Mouse (Mus musculus) forebrain, embryonic 12.5 days (tissue): Measurements from ENCODE around the gene Mrpl33. TPM values are rescaled to one million over a fixed set of nuclear protein-coding genes. Genes with fewer than 3 reads are reported as not detected.

Experiments
- ATAC-seq: fragments of 200-750 bp; cut with Nextera tagmentation; 2 replicates; pipeline ENCODE4 v1.8.0; 2017; ENCODE audit warnings: moderate TSS enrichment; ENCODE audit not compliant: low FRiP score
- H3K27ac ChIP-seq: fragments of 300-500 bp; sonication (generic); 2 replicates; pipeline ENCODE4 v1.5.1; 2016; ENCODE audit warnings: mild to moderate bottlenecking
- H3K27me3 ChIP-seq: fragments of 300-500 bp; sonication (generic); 2 replicates; pipeline ENCODE4 v1.6.1; 2016; ENCODE audit warnings: mild to moderate bottlenecking
- H3K36me3 ChIP-seq: fragments of 300-500 bp; sonication (generic); replicated peaks from 2 replicates; pipeline ENCODE4 v1.6.1; 2016; ENCODE audit warnings: mild to moderate bottlenecking
- H3K4me1 ChIP-seq: fragments of 300-500 bp; sonication (generic); 2 replicates; pipeline ENCODE4 v1.6.1; 2016
- H3K4me2 ChIP-seq: fragments of 300-500 bp; sonication (generic); 2 replicates; pipeline ENCODE4 v1.6.1; 2016; ENCODE audit warnings: mild to moderate bottlenecking, moderate library complexity
- H3K4me3 ChIP-seq: fragments of 300-500 bp; sonication (generic); replicated peaks from 2 replicates; pipeline ENCODE4 v1.5.1; 2016; ENCODE audit warnings: mild to moderate bottlenecking
- H3K9ac ChIP-seq: fragments of 300-500 bp; sonication (generic); 2 replicates; pipeline ENCODE4 v1.6.1; 2016; ENCODE audit warnings: mild to moderate bottlenecking
- H3K9me3 ChIP-seq: fragments of 300-500 bp; sonication (generic); 2 replicates; pipeline ENCODE4 v1.6.1; 2016
- WGBS: fragments of 180-500 bp; shearing (Covaris S2); methylation state at CpG from one replicate; pipeline ENCODE4 v1.1.7; 2016; 5-methylcytosine and 5-hydroxymethylcytosine counted together
- polyA plus RNA-seq: library from polyadenylated mRNA; unstranded; fragments of >200 nt; fragmentation: Nextera tagmentation; extraction: Ambion mirVana; gene quantifications from 2 replicates; pipeline ENCODE4 v1.2.1, GENCODE M21; 2016

The Mrpl33 gene
- polyA plus RNA-seq, 1 experiment from 2014 or later = 231 TPM

DNA sequence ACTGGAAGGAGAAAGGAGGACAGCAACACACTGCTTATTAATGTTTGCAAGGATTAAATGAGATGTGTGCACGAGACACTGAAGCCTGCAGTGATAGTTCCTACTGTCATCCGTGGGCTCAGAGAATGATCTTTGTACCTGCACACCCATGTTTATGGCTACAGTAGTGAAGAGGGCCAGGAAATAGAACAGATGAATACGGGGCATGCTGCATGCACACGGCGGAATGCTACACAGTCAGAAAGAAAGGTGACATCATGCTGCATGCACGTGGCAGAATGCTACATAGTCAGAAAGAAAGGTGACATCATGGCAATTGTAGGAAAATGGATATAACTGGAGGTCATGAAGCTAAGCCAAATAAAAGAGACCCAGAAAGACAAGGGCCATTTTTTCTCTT lies 49.8 kb downstream of the Mrpl33 start:
- Histone ChIP-seq H3K4me1 (no peaks in the 10 kb centered on the region), H3K9ac (no peak overlapping the region), H3K9me3 (no peaks in the 10 kb centered on the region), H3K27ac (no peak overlapping the region), H3K4me2 (no peak overlapping the region), H3K27me3 (no peaks in the 10 kb centered on the region), H3K36me3 (0 out of 2 replicates have a peak, but pooled peaks cover 4% of the 10 kb centered on the region), H3K4me3 (no peak overlapping the region)
- no peak for ATAC-seq
- 88% methylated on average over 6 of the region's 6 CpGs for WGBS

DNA sequence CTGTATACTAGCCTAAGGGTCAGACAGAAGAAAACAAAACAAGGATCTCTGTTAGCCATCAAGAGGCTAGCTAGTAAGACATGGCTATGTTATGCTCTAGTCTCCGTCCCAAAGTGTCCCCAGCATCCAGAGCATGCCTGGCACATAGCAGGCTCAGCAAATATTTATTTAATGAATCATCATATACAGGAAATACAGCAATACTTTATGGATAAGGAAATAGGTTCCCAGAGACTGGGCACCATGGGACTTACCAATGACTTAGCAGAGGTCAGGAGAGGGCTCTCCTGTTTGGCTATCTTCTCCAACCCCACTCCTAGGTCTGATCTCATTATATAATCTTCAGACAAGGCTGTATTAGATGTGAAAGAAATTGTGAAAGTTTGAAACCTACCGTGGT lies 50.6 kb downstream of the Mrpl33 start:
- no peaks in the 10 kb centered on the region for H3K27me3 ChIP-seq
- no peak overlapping the region for H3K4me2 ChIP-seq
- 93% methylated on average over 2 of the region's 2 CpGs for WGBS
- no peaks in the 10 kb centered on the region for H3K4me1 ChIP-seq
- H3K36me3 ChIP-seq = 0 out of 2 replicates have a peak, but pooled peaks cover 4% of the 10 kb centered on the region
- H3K9ac ChIP-seq = no peak overlapping the region
- H3K27ac ChIP-seq = no peak overlapping the region
- no peak for ATAC-seq
- H3K9me3 ChIP-seq = no peaks in the 10 kb centered on the region
- no peak overlapping the region for H3K4me3 ChIP-seq

DNA sequence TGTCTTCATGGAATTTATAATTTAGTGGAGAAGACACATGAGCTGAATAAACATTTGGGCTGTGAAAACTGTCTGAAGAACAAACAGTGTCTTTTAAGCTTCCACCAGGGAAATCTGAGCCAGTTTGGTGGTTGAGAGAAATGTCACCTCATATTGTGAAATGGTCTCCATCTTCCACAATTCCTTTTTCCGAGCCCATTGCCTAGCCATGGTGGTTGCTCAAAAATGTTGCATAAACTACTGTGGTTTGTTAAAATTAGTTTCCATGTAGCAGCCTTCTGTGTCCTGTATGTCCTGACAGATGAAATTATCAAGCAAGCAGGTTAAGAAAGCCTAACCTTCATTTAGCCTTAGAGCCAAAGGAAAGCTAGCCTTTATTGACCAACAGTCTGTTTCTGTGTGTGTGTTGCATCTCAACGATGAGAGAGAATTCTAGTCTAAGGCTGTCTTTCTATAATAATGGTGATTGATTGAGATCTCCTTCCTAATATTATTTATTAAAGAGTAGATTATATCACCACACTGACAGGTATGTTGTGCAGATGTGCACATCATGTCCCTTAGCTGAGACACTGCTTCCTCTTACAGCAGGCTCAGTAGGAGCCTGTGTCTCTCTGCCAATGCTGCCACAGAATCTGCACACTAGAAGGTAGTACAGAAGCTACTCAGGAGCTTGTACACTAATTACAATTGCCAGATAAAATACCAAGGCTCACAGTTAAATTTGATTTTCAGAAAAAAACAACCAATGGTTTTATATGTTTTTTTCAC lies 54.0 kb downstream of the Mrpl33 start:
- peaks cover 6% of the 10 kb centered on the region; the same call in 1 of the 2 replicates for H3K9me3 ChIP-seq
- no peak for ATAC-seq
- no peak overlapping the region for H3K4me3 ChIP-seq
- no peaks in the 10 kb centered on the region for H3K27me3 ChIP-seq
- no peaks in the 10 kb centered on the region for H3K4me1 ChIP-seq
- H3K9ac ChIP-seq = no peak overlapping the region
- 91% methylated on average over 2 of the region's 2 CpGs for WGBS
- H3K4me2 ChIP-seq = no peak overlapping the region
- no peaks in the 10 kb centered on the region for H3K36me3 ChIP-seq
- no peak overlapping the region for H3K27ac ChIP-seq

DNA sequence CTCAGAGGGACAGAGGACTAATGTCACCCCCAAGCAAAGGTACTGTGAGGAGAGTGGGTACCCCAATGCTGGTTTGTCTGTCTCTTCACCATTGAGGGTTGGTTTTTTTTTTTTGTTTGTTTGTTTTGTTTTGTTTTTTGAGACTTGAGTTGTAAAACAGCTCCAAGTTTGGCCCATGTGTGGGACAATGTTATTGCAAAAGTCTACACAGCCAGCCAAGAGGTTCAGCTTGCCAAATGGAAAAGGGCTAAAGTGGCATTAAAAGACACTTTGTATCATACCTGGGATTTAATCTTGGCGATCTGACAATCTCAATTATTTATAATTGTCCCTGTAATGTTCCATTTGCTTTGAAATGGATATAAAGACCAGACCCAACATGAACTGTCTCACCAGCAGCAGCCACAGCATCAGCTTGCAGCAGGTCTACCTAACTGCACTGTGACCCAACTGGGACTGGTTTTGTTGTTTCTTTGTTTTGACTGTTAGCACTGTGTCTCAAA lies 59.0 kb downstream of the Mrpl33 start:
- Histone ChIP-seq H3K27ac (no peak overlapping the region), H3K9ac (no peak overlapping the region), H3K4me3 (no peak overlapping the region), H3K36me3 (no peaks in the 10 kb centered on the region), H3K4me2 (no peak overlapping the region), H3K4me1 (no peaks in the 10 kb centered on the region), H3K27me3 (no peaks in the 10 kb centered on the region), H3K9me3 (peaks cover 6% of the 10 kb centered on the region; the same call in 1 of the 2 replicates)
- WGBS = 92% methylated on average over 1 of the region's 1 CpGs
- ATAC-seq = no peak

DNA sequence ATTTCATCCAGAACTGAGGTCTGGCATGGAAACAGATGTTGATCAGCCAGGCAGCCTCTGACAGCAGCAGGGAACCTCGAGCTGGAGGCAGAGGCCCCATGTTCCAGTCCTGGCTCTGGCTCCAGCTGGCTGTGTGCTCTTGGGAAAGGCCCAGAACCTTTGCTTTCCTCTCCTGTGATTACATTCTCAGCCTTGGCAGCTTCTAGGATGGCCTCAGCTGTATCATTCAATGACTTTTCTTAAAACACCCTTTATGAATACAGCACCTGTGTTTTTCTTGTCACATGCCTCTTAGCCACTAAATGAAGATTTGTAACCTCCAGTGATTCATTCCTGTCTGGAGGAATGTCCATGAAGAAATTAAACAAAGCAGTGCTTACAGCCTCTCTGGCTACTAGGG lies 69.4 kb downstream of the Mrpl33 start:
- WGBS = 36% methylated on average over 1 of the region's 1 CpGs
- ATAC-seq = no peak

DNA sequence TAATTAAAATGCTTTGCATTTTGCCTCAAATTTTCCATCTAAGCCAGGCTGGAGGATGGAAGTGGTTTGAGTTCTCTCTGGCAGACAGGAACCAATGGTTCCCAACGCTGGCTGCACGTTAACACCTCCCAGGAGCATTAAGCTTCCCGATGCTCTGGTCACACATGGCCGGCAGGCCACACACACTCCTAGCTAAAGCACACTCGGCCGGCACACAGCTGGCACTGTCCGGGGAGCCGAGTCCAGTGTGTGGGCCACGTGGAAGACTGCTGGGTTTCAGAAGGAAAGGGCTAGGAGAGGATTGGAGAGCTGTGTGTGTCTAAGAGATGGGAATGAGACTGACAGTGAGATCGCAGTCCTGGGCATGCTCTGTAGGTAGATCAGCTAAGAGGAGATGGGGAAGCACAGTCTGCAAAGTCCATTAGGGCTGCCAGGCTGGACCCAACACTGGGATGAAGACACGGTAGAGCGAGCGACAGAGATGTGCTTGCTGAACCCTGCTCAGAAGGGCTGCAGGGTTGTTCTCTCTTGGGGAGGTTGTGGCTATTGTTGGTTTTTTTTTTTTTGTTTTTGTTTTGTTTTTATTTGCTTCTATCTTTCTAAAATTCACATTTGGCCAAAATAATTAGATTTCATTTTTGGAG lies 71.7 kb downstream of the Mrpl33 start:
- H3K9ac ChIP-seq = no peak overlapping the region
- H3K27ac ChIP-seq = no peak overlapping the region
- H3K9me3 ChIP-seq = no peaks in the 10 kb centered on the region
- ATAC-seq = no peak
- H3K4me2 ChIP-seq = no peak overlapping the region
- H3K36me3 ChIP-seq = no peaks in the 10 kb centered on the region
- H3K4me1 ChIP-seq = no peaks in the 10 kb centered on the region
- no peak overlapping the region for H3K4me3 ChIP-seq
- 81% methylated on average over 13 of the region's 13 CpGs for WGBS
- no peaks in the 10 kb centered on the region for H3K27me3 ChIP-seq

More for the DNA sequence above, 69.4 kb downstream of the Mrpl33 start:
- Histone ChIP-seq H3K9ac (no peak overlapping the region), H3K36me3 (no peaks in the 10 kb centered on the region), H3K27me3 (no peaks in the 10 kb centered on the region), H3K4me2 (no peak overlapping the region), H3K4me1 (no peaks in the 10 kb centered on the region), H3K9me3 (no peaks in the 10 kb centered on the region), H3K4me3 (no peak overlapping the region), H3K27ac (no peak overlapping the region)

DNA sequence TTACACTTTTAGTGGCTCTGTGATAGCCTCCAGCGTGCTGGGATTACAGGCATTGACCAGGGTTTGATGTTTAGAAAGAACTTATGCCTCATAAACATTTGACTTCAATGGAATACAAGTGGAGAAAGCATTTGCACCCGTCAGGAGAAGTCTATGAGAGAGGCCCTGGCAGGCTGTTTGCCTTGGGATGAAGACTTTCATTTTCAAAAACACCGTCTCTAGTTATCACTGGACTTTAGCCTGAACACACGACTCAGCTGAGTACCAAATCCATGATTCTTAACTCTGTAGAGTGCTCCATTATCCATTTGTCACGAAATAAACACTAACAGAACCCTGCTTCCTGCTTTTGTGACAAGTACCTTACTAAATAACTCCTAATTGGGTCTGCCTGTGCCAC lies 73.2 kb downstream of the Mrpl33 start:
- WGBS = 78% methylated on average over 5 of the region's 5 CpGs

DNA sequence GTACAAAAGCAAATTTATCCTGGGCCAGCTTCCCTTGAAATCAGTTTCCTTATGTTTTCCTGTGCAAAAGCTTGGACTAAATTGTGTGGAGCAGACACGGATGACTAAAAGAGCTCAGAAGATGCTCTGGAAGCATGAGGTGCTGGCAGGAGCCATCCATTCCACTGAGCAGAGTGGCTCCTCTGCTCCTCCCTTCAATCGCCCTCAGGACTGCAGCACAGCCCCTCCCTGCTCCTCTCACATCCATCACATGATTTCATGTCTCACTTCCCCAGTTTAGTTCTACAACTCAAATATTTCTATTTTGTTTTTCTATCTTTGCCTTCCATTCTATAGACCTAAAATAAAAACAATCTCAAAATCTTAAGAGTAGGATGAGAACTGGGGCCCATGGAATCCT lies 74.4 kb downstream of the Mrpl33 start:
- Histone ChIP-seq H3K9ac (no peak overlapping the region), H3K4me2 (no peak overlapping the region), H3K9me3 (no peaks in the 10 kb centered on the region), H3K27ac (no peak overlapping the region), H3K4me3 (no peak overlapping the region), H3K4me1 (no peaks in the 10 kb centered on the region), H3K27me3 (no peaks in the 10 kb centered on the region), H3K36me3 (no peaks in the 10 kb centered on the region)
- no peak for ATAC-seq
- 78% methylated on average over 2 of the region's 2 CpGs for whole genome bisulfite sequencing

More for the DNA sequence above, 73.2 kb downstream of the Mrpl33 start:
- Histone ChIP-seq H3K36me3 (no peaks in the 10 kb centered on the region), H3K9me3 (no peaks in the 10 kb centered on the region), H3K4me3 (no peak overlapping the region), H3K4me1 (no peaks in the 10 kb centered on the region), H3K27ac (no peak overlapping the region), H3K4me2 (no peak overlapping the region), H3K9ac (no peak overlapping the region), H3K27me3 (no peaks in the 10 kb centered on the region)
- ATAC-seq = no peak

DNA sequence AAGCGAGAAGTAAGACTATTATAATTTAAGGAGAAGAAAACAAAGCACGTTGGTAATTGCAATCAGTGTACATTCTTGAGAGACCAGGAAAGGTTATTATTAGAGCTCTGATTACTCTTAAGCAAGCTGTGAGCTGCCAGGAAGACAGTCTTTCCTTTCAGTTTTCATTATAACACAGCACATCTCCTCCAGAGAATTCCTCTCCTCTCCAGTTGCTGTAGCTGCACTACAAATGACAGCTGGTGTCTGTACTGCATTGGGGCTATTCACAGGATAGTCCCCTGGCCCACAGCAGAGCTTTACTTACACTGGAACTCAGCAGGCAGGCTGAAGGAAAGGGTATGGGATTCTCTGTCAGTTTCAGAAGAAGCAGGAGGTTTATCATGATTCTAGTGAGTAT lies 76.7 kb downstream of the Mrpl33 start:
- ATAC-seq = no peak
- Histone ChIP-seq H3K27me3 (no peaks in the 10 kb centered on the region), H3K27ac (no peak overlapping the region), H3K9ac (no peak overlapping the region), H3K9me3 (no peaks in the 10 kb centered on the region), H3K4me2 (no peak overlapping the region), H3K4me3 (no peak overlapping the region), H3K36me3 (no peaks in the 10 kb centered on the region), H3K4me1 (no peaks in the 10 kb centered on the region)
- 83% methylated on average over 2 of the region's 2 CpGs for WGBS

DNA sequence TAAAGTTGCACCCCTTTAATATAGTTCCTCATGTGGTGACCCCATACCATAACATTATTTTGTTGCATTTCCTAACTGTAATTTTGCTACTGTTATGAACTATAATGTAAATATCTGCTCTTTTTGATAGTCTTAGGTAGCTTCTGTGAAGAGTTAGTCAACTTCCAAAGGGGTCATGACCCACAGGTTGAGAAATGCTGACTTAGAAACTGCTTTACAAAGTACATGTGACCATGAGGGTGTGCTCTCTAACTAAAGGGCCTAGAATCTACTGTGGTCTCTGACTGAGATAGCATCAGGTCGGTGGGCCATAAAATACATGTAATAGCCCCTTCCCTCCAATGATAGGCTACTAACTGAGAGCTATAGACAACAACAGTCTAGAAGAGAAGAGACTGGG lies 81.3 kb downstream of the Mrpl33 start:
- Histone ChIP-seq H3K27me3 (no peaks in the 10 kb centered on the region), H3K4me2 (no peak overlapping the region), H3K36me3 (no peaks in the 10 kb centered on the region), H3K4me3 (no peak overlapping the region), H3K9ac (no peak overlapping the region), H3K9me3 (no peaks in the 10 kb centered on the region), H3K27ac (no peak overlapping the region), H3K4me1 (no peaks in the 10 kb centered on the region)
- 88% methylated on average over 1 of the region's 1 CpGs for WGBS
- no peak for ATAC-seq

DNA sequence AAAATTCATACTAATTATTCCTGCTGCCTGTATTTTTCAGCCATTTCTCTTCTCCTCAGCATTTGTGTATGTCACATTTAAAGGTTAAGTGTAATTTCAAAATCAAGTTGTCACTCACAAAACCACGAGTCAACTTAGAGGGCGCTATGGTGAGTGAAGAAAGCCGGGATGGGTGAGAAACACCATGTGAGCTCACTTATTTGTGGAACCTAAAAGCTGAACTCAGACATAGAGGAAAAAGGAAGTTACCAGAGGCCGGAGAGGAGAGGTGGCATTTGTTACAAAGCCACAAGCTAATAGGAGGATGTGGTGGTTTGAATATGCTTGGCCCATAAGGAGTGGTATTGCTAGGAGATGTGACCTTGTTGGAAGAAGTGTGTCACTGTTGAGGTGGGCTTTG lies 83.4 kb downstream of the Mrpl33 start:
- 86% methylated on average over 4 of the region's 4 CpGs for WGBS
- Histone ChIP-seq H3K27ac (no peak overlapping the region), H3K27me3 (no peaks in the 10 kb centered on the region), H3K9me3 (no peaks in the 10 kb centered on the region), H3K36me3 (no peaks in the 10 kb centered on the region), H3K4me1 (no peaks in the 10 kb centered on the region), H3K4me2 (no peak overlapping the region), H3K9ac (no peak overlapping the region), H3K4me3 (no peak overlapping the region)
- no peak for ATAC-seq

DNA sequence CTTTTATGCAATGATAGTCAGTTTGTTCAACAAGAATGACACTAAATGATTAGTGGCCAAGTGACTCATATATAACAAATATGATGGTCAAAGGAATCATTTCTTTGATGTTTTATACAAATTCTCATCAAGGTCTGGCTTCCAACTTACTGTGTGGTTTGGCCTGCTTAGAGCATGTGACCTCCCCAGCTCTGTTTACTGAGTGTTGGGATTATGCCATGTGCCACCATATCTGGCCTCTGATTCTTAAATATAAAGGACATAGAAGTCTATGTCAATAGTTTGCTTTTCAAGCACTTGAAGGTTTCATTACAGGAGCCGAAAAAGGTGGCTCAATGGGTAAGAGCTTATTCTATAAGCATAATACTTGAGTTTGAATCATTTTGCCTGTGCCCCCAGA lies 85.6 kb downstream of the Mrpl33 start:
- no peak overlapping the region for H3K9ac ChIP-seq
- ATAC-seq = no peak
- no peaks in the 10 kb centered on the region for H3K9me3 ChIP-seq
- WGBS = 73% methylated on average over 1 of the region's 1 CpGs
- H3K4me2 ChIP-seq = no peak overlapping the region
- H3K27ac ChIP-seq = no peak overlapping the region
- no peak overlapping the region for H3K4me3 ChIP-seq
- no peaks in the 10 kb centered on the region for H3K4me1 ChIP-seq
- H3K27me3 ChIP-seq = no peaks in the 10 kb centered on the region
- H3K36me3 ChIP-seq = no peaks in the 10 kb centered on the region

DNA sequence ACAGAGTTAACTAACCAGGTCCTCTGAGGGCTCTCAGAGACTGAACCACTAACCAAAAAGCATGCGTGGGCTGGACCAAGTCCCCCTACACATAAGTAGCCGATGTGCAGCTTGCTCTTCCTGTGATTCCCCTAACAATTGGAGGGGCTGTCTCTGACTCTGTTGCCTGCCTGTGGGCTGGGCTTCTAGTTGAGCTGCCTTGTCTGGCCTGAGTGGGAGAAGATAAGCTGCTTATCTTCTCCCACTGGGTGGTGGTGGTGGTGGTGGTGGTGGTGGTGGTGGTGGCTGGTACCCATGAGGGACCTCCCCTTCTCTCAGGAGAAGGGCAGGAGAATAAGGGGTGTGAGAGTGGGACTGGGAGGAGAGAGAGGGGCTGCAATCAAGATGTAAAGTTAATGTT lies 89.3 kb downstream of the Mrpl33 start:
- H3K27ac ChIP-seq = no peak overlapping the region

More for the DNA sequence above, 89.3 kb downstream of the Mrpl33 start:
- ATAC-seq = no peak
- H3K9me3 ChIP-seq = no peaks in the 10 kb centered on the region
- H3K4me2 ChIP-seq = no peak overlapping the region
- no peak overlapping the region for H3K9ac ChIP-seq
- no peak overlapping the region for H3K4me3 ChIP-seq
- no peaks in the 10 kb centered on the region for H3K36me3 ChIP-seq
- no peaks in the 10 kb centered on the region for H3K27me3 ChIP-seq
- H3K4me1 ChIP-seq = no peaks in the 10 kb centered on the region
- WGBS = 45% methylated on average over 2 of the region's 2 CpGs
